Mouse (Mus musculus) small intestine, adult 2 months (tissue): ENCODE measurements around the gene Sorl1.

Source experiments
- CTCF ChIP-seq: fragments of 200-500 bp; IDR thresholded peaks from 2 replicates; pipeline ENCODE4 v1.5.1; 2012; ENCODE audit warnings: low read depth, mild to moderate bottlenecking, control low read depth, inconsistent platforms, low read length, moderate library complexity, mixed read lengths; ENCODE audit not compliant: insufficient replicate concordance, insufficient read length; ENCODE audit errors: extremely low read depth
- POLR2A ChIP-seq: fragments of 200-500 bp; IDR thresholded peaks from 2 replicates; pipeline ENCODE4 v1.6.1; 2012; ENCODE audit warnings: low read depth, mild to moderate bottlenecking, control low read depth, inconsistent platforms, low read length, moderate library complexity

GRCm38 (mm10) chr9:41969961-41970360 is 154.1 kb downstream of the Sorl1 start:
- TF ChIP-seq POLR2A (no peak), CTCF (no peak)
